Mouse (Mus musculus) midbrain, embryonic 15.5 days (tissue): Measurements from ENCODE around the gene Plaur. TPM values are rescaled to one million over a fixed set of nuclear protein-coding genes. Genes with fewer than 3 reads are reported as not detected.

ENCODE experiments used
- ATAC-seq: fragments of 200-750 bp; cut with Nextera tagmentation; replicated peaks from 2 replicates; pipeline ENCODE4 v1.8.0; 2017; ENCODE audit warnings: moderate TSS enrichment
- H3K27ac ChIP-seq: fragments of 300-500 bp; sonication (generic); 2 replicates; pipeline ENCODE4 v1.5.1; 2015; ENCODE audit warnings: mild to moderate bottlenecking, inconsistent platforms
- H3K27me3 ChIP-seq: fragments of 300-500 bp; sonication (generic); replicated peaks from 2 replicates; pipeline ENCODE4 v1.6.1; 2015; ENCODE audit warnings: inconsistent platforms
- H3K36me3 ChIP-seq: fragments of 300-500 bp; sonication (generic); replicated peaks from 2 replicates; pipeline ENCODE4 v1.6.1; 2015; ENCODE audit warnings: inconsistent platforms
- H3K4me1 ChIP-seq: fragments of 300-500 bp; sonication (generic); 2 replicates; pipeline ENCODE4 v1.6.1; 2015; ENCODE audit warnings: inconsistent platforms
- H3K4me2 ChIP-seq: fragments of 300-500 bp; sonication (generic); 2 replicates; pipeline ENCODE4 v1.6.1; 2015; ENCODE audit warnings: inconsistent platforms, mild to moderate bottlenecking, moderate library complexity
- H3K4me3 ChIP-seq: fragments of 300-500 bp; sonication (generic); 2 replicates; pipeline ENCODE4 v1.5.1; 2015; ENCODE audit warnings: mild to moderate bottlenecking, inconsistent platforms
- H3K9ac ChIP-seq: fragments of 300-500 bp; sonication (generic); 2 replicates; pipeline ENCODE4 v1.6.1; 2015; ENCODE audit warnings: mild to moderate bottlenecking, inconsistent platforms
- H3K9me3 ChIP-seq: fragments of 300-500 bp; sonication (generic); 2 replicates; pipeline ENCODE4 v1.6.1; 2016; ENCODE audit warnings: inconsistent platforms
- WGBS: fragments of 180-500 bp; shearing (Covaris S2); methylation state at CpG from one replicate; pipeline ENCODE4 v1.1.7; 2015; ENCODE audit warnings: mixed read lengths; 5-methylcytosine and 5-hydroxymethylcytosine counted together
- polyA plus RNA-seq: library from polyadenylated mRNA; unstranded; fragments of >200 nt; fragmentation: Nextera tagmentation; extraction: Ambion mirVana; gene quantifications from 2 replicates; pipeline ENCODE4 v1.2.1, GENCODE M21; 2015

The Plaur gene
- polyA plus RNA-seq, 1 experiment from 2014 or later = 1.6 TPM

GRCm38 (mm10) chr7:24450585-24451017 is 11.7 kb upstream of the Plaur start:
- Histone ChIP-seq H3K36me3 (no peaks in the 10 kb centered on the region), H3K9me3 (no peaks in the 10 kb centered on the region), H3K9ac (no peak overlapping the region), H3K4me3 (no peak overlapping the region), H3K27ac (no peak overlapping the region), H3K27me3 (no peaks in the 10 kb centered on the region), H3K4me1 (no peaks in the 10 kb centered on the region), H3K4me2 (no peak overlapping the region)
- 66% methylated on average over 9 of the region's 9 CpGs for WGBS
- ATAC-seq = no peak

- Histone ChIP-seq H3K27ac (no peak within 1 kb of the TSS), H3K9me3 (no peaks in the 10 kb centered on the region)
- 82% methylated on average over 9 of the region's 9 CpGs for WGBS
Observed at GRCm38 (mm10) chr7:24451855-24452311, 10.4 kb upstream of the Plaur start, which contains the start of gene Irgc1. TSS of gene Irgc1 (minus strand) at chr7:24452297.

GRCm38 (mm10) chr7:24454199-24454598 is 8.1 kb upstream of the Plaur start:
- Histone ChIP-seq H3K36me3 (no peaks in the 10 kb centered on the region), H3K9me3 (no peaks in the 10 kb centered on the region), H3K4me1 (no peaks in the 10 kb centered on the region), H3K9ac (no peak overlapping the region), H3K27me3 (no peaks in the 10 kb centered on the region), H3K27ac (no peak overlapping the region), H3K4me2 (no peak overlapping the region), H3K4me3 (no peak overlapping the region)
- WGBS = 71% methylated on average over 2 of the region's 2 CpGs
- ATAC-seq = no peak

More at GRCm38 (mm10) chr7:24451855-24452311, 10.4 kb upstream of the Plaur start, which contains the start of gene Irgc1:
- Histone ChIP-seq H3K27me3 (no peaks in the 10 kb centered on the region), H3K4me1 (no peaks in the 10 kb centered on the region), H3K4me2 (no peak within 1 kb of the TSS), H3K36me3 (no peaks in the 10 kb centered on the region), H3K4me3 (no peak within 1 kb of the TSS), H3K9ac (no peak within 1 kb of the TSS)
- no peak for ATAC-seq

- 80% methylated on average over 5 of the region's 5 CpGs for WGBS
- no peak overlapping the region for H3K4me2 ChIP-seq
- no peaks in the 10 kb centered on the region for H3K4me1 ChIP-seq
- H3K27ac ChIP-seq = no peak overlapping the region
- no peaks in the 10 kb centered on the region for H3K27me3 ChIP-seq
- no peak for ATAC-seq
- H3K9ac ChIP-seq = no peak overlapping the region
- H3K36me3 ChIP-seq = no peaks in the 10 kb centered on the region
- H3K9me3 ChIP-seq = no peaks in the 10 kb centered on the region
- H3K4me3 ChIP-seq = no peak overlapping the region
Observed at GRCm38 (mm10) chr7:24455726-24456125, 6.6 kb upstream of the Plaur start.

GRCm38 (mm10) chr7:24457726-24458370 is 4.4 kb upstream of the Plaur start:
- 70% methylated on average over 10 of the region's 10 CpGs for WGBS
- Histone ChIP-seq H3K4me2 (no peak overlapping the region), H3K9ac (no peak overlapping the region), H3K4me1 (peaks cover 2% of the 10 kb centered on the region; the same call in 1 of the 2 replicates), H3K27me3 (no peaks in the 10 kb centered on the region), H3K4me3 (no peak overlapping the region), H3K36me3 (no peaks in the 10 kb centered on the region), H3K9me3 (no peaks in the 10 kb centered on the region), H3K27ac (no peak overlapping the region)
- no peak for ATAC-seq

GRCm38 (mm10) chr7:24459440-24459839 is 2.8 kb upstream of the Plaur start:
- no peaks in the 10 kb centered on the region for H3K9me3 ChIP-seq
- H3K36me3 ChIP-seq = no peaks in the 10 kb centered on the region
- 78% methylated on average over 5 of the region's 5 CpGs for WGBS
- H3K4me3 ChIP-seq = no peak overlapping the region
- no peaks in the 10 kb centered on the region for H3K27me3 ChIP-seq
- peaks cover 6% of the 10 kb centered on the region; the same call in 1 of the 2 replicates for H3K4me1 ChIP-seq
- ATAC-seq = no peak
- H3K9ac ChIP-seq = no peak overlapping the region
- no peak overlapping the region for H3K4me2 ChIP-seq
- no peak overlapping the region for H3K27ac ChIP-seq

GRCm38 (mm10) chr7:24459843-24460242 is 2.4 kb upstream of the Plaur start:
- WGBS = 73% methylated on average over 3 of the region's 3 CpGs
- ATAC-seq = no peak
- H3K27me3 ChIP-seq = no peaks in the 10 kb centered on the region
- H3K4me1 ChIP-seq = peaks cover 6% of the 10 kb centered on the region; the same call in 1 of the 2 replicates
- no peak overlapping the region for H3K4me2 ChIP-seq
- H3K4me3 ChIP-seq = no peak overlapping the region
- no peaks in the 10 kb centered on the region for H3K9me3 ChIP-seq
- no peak overlapping the region for H3K27ac ChIP-seq
- H3K36me3 ChIP-seq = no peaks in the 10 kb centered on the region
- no peak overlapping the region for H3K9ac ChIP-seq

- Histone ChIP-seq H3K9me3 (no peaks in the 10 kb centered on the region), H3K36me3 (no peaks in the 10 kb centered on the region), H3K27me3 (no peaks in the 10 kb centered on the region), H3K4me2 (no peak overlapping the region), H3K4me3 (no peak overlapping the region), H3K9ac (no peak overlapping the region), H3K27ac (no peak overlapping the region), H3K4me1 (peaks cover 6% of the 10 kb centered on the region; the same call in 1 of the 2 replicates)
- 67% methylated on average over 14 of the region's 14 CpGs for WGBS
- ATAC-seq = no peak
Observed at GRCm38 (mm10) chr7:24461376-24462051, 770 bp upstream of the Plaur start.

GRCm38 (mm10) chr7:24466835-24467234 is 4.6 kb downstream of the Plaur start:
- no peak for ATAC-seq
- H3K27me3 ChIP-seq = no peaks in the 10 kb centered on the region
- no peaks in the 10 kb centered on the region for H3K9me3 ChIP-seq
- no peak overlapping the region for H3K4me3 ChIP-seq
- no peak overlapping the region for H3K9ac ChIP-seq
- no peak overlapping the region for H3K27ac ChIP-seq
- H3K36me3 ChIP-seq = no peaks in the 10 kb centered on the region
- WGBS = 92% methylated on average over 6 of the region's 6 CpGs
- no peak overlapping the region for H3K4me2 ChIP-seq
- H3K4me1 ChIP-seq = peaks cover 6% of the 10 kb centered on the region; the same call in 1 of the 2 replicates

- Histone ChIP-seq H3K36me3 (no peaks in the 10 kb centered on the region), H3K4me3 (no peak overlapping the region), H3K4me1 (peaks cover 4% of the 10 kb centered on the region; the same call in 1 of the 2 replicates), H3K9me3 (no peaks in the 10 kb centered on the region), H3K9ac (no peak overlapping the region), H3K4me2 (no peak overlapping the region), H3K27me3 (no peaks in the 10 kb centered on the region), H3K27ac (no peak overlapping the region)
- ATAC-seq = no peak
- WGBS = 83% methylated on average over 5 of the region's 5 CpGs
Observed at GRCm38 (mm10) chr7:24467886-24468285, 5.6 kb downstream of the Plaur start.

GRCm38 (mm10) chr7:24469126-24469525 is 6.8 kb downstream of the Plaur start:
- no peak overlapping the region for H3K9ac ChIP-seq
- H3K4me1 ChIP-seq = no peaks in the 10 kb centered on the region
- H3K27me3 ChIP-seq = no peaks in the 10 kb centered on the region
- no peak overlapping the region for H3K27ac ChIP-seq
- WGBS = 89% methylated on average over 3 of the region's 3 CpGs
- no peak for ATAC-seq
- H3K9me3 ChIP-seq = no peaks in the 10 kb centered on the region
- H3K4me3 ChIP-seq = no peak overlapping the region
- H3K36me3 ChIP-seq = no peaks in the 10 kb centered on the region
- H3K4me2 ChIP-seq = no peak overlapping the region

- Histone ChIP-seq H3K27me3 (no peaks in the 10 kb centered on the region), H3K36me3 (no peaks in the 10 kb centered on the region), H3K4me1 (no peaks in the 10 kb centered on the region), H3K27ac (no peak overlapping the region), H3K9me3 (no peaks in the 10 kb centered on the region), H3K4me2 (no peak overlapping the region), H3K9ac (no peak overlapping the region), H3K4me3 (no peak overlapping the region)
- ATAC-seq = no peak
- WGBS = 95% methylated on average over 7 of the region's 7 CpGs
Observed at GRCm38 (mm10) chr7:24470356-24470755, 8.1 kb downstream of the Plaur start.
